Mouse (Mus musculus) c-Kit-positive CD71-positive TER-119-negative erythroid progenitor cells, embryonic 14.5 days (primary cell): ENCODE measurements around the gene Arid4a.
A peak's percentile ranks its signal among the peaks of the same experiment; 100 is the strongest.
"Not testable (repeated sequence)": the region's sequence is repeated elsewhere in the genome, so short reads cannot be mapped to it uniquely, and the experiment has no call there.

ENCODE experiments used
- DNase-seq: peaks from one replicate; pipeline ENCODE4 v3.0.0-alpha.2; 2013; ENCODE audit warnings: low read depth

Gene Arid4a

GRCm38 (mm10) chr12:71053486-71053885, 37.7 kb downstream of the Arid4a start:
- DNase-seq = no peak

GRCm38 (mm10) chr12:71055537-71055936, 39.7 kb downstream of the Arid4a start:
- no peak for DNase-seq

GRCm38 (mm10) chr12:71059741-71060140, 44.0 kb downstream of the Arid4a start:
- no peak for DNase-seq

- no peak for DNase-seq
These were observed 54.1 kb downstream of the Arid4a start for GRCm38 (mm10) chr12:71069846-71070245.

- no peak for DNase-seq
These were observed 56.3 kb downstream of the Arid4a start for GRCm38 (mm10) chr12:71072048-71072447.

- DNase-seq = peak; percentile 19
These were observed 57.4 kb downstream of the Arid4a start for GRCm38 (mm10) chr12:71073113-71073730.

- no peak for DNase-seq
These were observed 70.5 kb downstream of the Arid4a start for GRCm38 (mm10) chr12:71086331-71086730.

- not testable (repeated sequence) for DNase-seq
These were observed 88.5 kb downstream of the Arid4a start for GRCm38 (mm10) chr12:71104275-71104674.

GRCm38 (mm10) chr12:71107216-71107771, 91.5 kb downstream of the Arid4a start:
- DNase-seq = no peak

GRCm38 (mm10) chr12:71111331-71111730, 95.5 kb downstream of the Arid4a start, which contains the start of gene Tomm20l:
Tomm20l (plus strand) TSS chr12:71111428.
- DNase-seq = no peak

GRCm38 (mm10) chr12:71113074-71113473, 97.3 kb downstream of the Arid4a start:
- no peak for DNase-seq

- DNase-seq = no peak
These were observed 98.0 kb downstream of the Arid4a start for GRCm38 (mm10) chr12:71113675-71114288.

GRCm38 (mm10) chr12:71116411-71116810, 100.6 kb downstream of the Arid4a start:
- no peak for DNase-seq

- DNase-seq = no peak
These were observed 106.9 kb downstream of the Arid4a start for GRCm38 (mm10) chr12:71122731-71123130.

- no peak for DNase-seq
These were observed 107.5 kb downstream of the Arid4a start for GRCm38 (mm10) chr12:71123286-71123685.

- no peak for DNase-seq
These were observed 119.8 kb downstream of the Arid4a start for GRCm38 (mm10) chr12:71135581-71135980.

- DNase-seq = peak; percentile 72
These were observed 120.6 kb downstream of the Arid4a start, which contains the start of the genes Timm9 and 2700049A03Rik for GRCm38 (mm10) chr12:71136130-71136973. Timm9 (minus strand) TSS chr12:71136684. 2700049A03Rik (plus strand) TSS chr12:71136848.

GRCm38 (mm10) chr12:71136974-71137491, 121.2 kb downstream of the Arid4a start:
- peak; percentile 90 for DNase-seq

- DNase-seq = no peak
These were observed 121.9 kb downstream of the Arid4a start for GRCm38 (mm10) chr12:71137686-71138085.

- DNase-seq = no peak
These were observed 123.6 kb downstream of the Arid4a start for GRCm38 (mm10) chr12:71139258-71139828.

GRCm38 (mm10) chr12:71141189-71141588, 125.4 kb downstream of the Arid4a start:
- DNase-seq = no peak

GRCm38 (mm10) chr12:71147641-71148040, 131.9 kb downstream of the Arid4a start:
- DNase-seq = no peak
